Mouse (Mus musculus) bone marrow, adult 2 months (tissue): ENCODE data around the gene Chfr. TPM values are rescaled to one million over a fixed set of nuclear protein-coding genes. Genes with fewer than 3 reads are reported as not detected.

Experiments
- H3K27ac ChIP-seq: fragments of 200-500 bp; 2 replicates; pipeline ENCODE4 v1.5.1; 2012; ENCODE audit warnings: low read depth, mild to moderate bottlenecking, control low read depth, inconsistent platforms, low read length; ENCODE audit not compliant: control insufficient read depth, poor library complexity, insufficient read depth
- H3K4me1 ChIP-seq: fragments of 200-500 bp; 2 replicates; pipeline ENCODE4 v1.6.1; 2011; ENCODE audit warnings: low read length; ENCODE audit not compliant: control insufficient read depth, insufficient read depth
- H3K4me3 ChIP-seq: fragments of 200-500 bp; replicated peaks from 2 replicates; pipeline ENCODE3; 2011; ENCODE audit warnings: mild to moderate bottlenecking, low read depth, low read length, control low read depth; ENCODE audit not compliant: control insufficient read depth
- CTCF ChIP-seq: fragments of 200-500 bp; IDR thresholded peaks from 2 replicates; pipeline ENCODE4 v1.5.1; 2011; ENCODE audit warnings: low read length, control low read depth; ENCODE audit not compliant: control insufficient read depth, insufficient read depth
- POLR2A ChIP-seq: fragments of 200-500 bp; IDR thresholded peaks from 2 replicates; pipeline ENCODE4 v1.6.1; 2011; ENCODE audit warnings: low read depth, mild to moderate bottlenecking, control low read depth, low read length, borderline replicate concordance; ENCODE audit not compliant: control insufficient read depth
- WGBS: fragments of 180-500 bp; shearing (Covaris S2); methylation state at CpG from one replicate; pipeline ENCODE4 v1.1.7; 2018; 5-methylcytosine and 5-hydroxymethylcytosine counted together
- polyA plus RNA-seq: library from polyadenylated mRNA; stranded (reverse); fragments of >200 nt; gene quantifications from 2 replicates; pipeline ENCODE4 v1.2.4, GENCODE M21; 2011; ENCODE audit warnings: low replicate concordance; ENCODE audit not compliant: missing spikeins, insufficient read depth, insufficient read length

Chfr gene
- polyA plus RNA-seq, 1 experiment: 42.5 TPM

- TF ChIP-seq CTCF: peak; percentile 33; the same call in 1 of the 2 replicates
- no peak for TF ChIP-seq POLR2A
- Histone ChIP-seq H3K4me3 (no peak overlapping the region), H3K27ac (no peak overlapping the region), H3K4me1 (no peaks in the 10 kb centered on the region; the same call in 1 of the 2 replicates)
- WGBS: 75% methylated on average over 10 of the region's 10 CpGs
Observed at GRCm38 (mm10) chr5:110203164-110203895, 67.7 kb downstream of the Chfr start.

GRCm38 (mm10) chr5:110204777-110205176, 69.1 kb downstream of the Chfr start:
- no peaks in the 10 kb centered on the region; the same call in 1 of the 2 replicates for H3K4me1 ChIP-seq
- TF ChIP-seq CTCF: peak; percentile 58
- no peak for TF ChIP-seq POLR2A
- no peak overlapping the region for H3K27ac ChIP-seq
- no peak overlapping the region for H3K4me3 ChIP-seq
- 65% methylated on average over 6 of the region's 6 CpGs for WGBS

- 37% methylated on average over 2 of the region's 2 CpGs for WGBS
- Histone ChIP-seq H3K4me3 (no peak overlapping the region), H3K27ac (no peak overlapping the region), H3K4me1 (no peaks in the 10 kb centered on the region)
- TF ChIP-seq CTCF: no peak
- no peak for TF ChIP-seq POLR2A
Observed at GRCm38 (mm10) chr5:110211312-110211711, 75.7 kb downstream of the Chfr start.

- Histone ChIP-seq H3K27ac (no peak overlapping the region), H3K4me1 (no peaks in the 10 kb centered on the region), H3K4me3 (no peak overlapping the region)
- 90% methylated on average over 3 of the region's 3 CpGs for WGBS
- no peak for TF ChIP-seq POLR2A
- TF ChIP-seq CTCF: no peak
Observed at GRCm38 (mm10) chr5:110216780-110217179, 81.1 kb downstream of the Chfr start.

- 89% methylated on average over 4 of the region's 4 CpGs for WGBS
- H3K4me3 ChIP-seq: no peak overlapping the region
- TF ChIP-seq CTCF (no peak), POLR2A (no peak)
Observed at GRCm38 (mm10) chr5:110220331-110220730, 84.7 kb downstream of the Chfr start.

More at GRCm38 (mm10) chr5:110220331-110220730, 84.7 kb downstream of the Chfr start:
- no peaks in the 10 kb centered on the region for H3K4me1 ChIP-seq
- H3K27ac ChIP-seq: no peak overlapping the region

Other genes starting within 250 kb of the Chfr start
- 1.2 TPM in 2 replicates for gene Gm15446, start 212.4 kb upstream of the Chfr start, polyA plus RNA-seq
- gene Zfp932, start 139.3 kb upstream of the Chfr start, polyA plus RNA-seq: 6.3 and 11.5 TPM in 2 replicates
- 0.54 TPM in 1 of 2 replicates, not detected in the other for gene Gm17655, start 63.3 kb upstream of the Chfr start, polyA plus RNA-seq
- gene Gm35315, start 41.4 kb upstream of the Chfr start, polyA plus RNA-seq: 0.45 TPM in 1 of 2 replicates, not detected in the other
- gene Plcxd1, start 35.9 kb upstream of the Chfr start, polyA plus RNA-seq: not detected in 2 replicates
- 30.6 and 70.2 TPM in 2 replicates for gene Gtpbp6, start 27.6 kb upstream of the Chfr start, polyA plus RNA-seq
- gene Zfp605, start 25.8 kb upstream of the Chfr start, polyA plus RNA-seq: 1.5 and 3.3 TPM in 2 replicates
- 4.9 and 11.2 TPM in 2 replicates for gene Golga3, start 40.9 kb downstream of the Chfr start, polyA plus RNA-seq
- gene Ankle2, start 95.2 kb downstream of the Chfr start, polyA plus RNA-seq: 10.0 and 21.0 TPM in 2 replicates
- gene Pgam5, start 134.1 kb downstream of the Chfr start, polyA plus RNA-seq: 12.9 and 24.3 TPM in 2 replicates
- gene Pxmp2, start 150.3 kb downstream of the Chfr start, polyA plus RNA-seq: 7.9 and 33.1 TPM in 2 replicates
- 39.8 and 57.3 TPM in 2 replicates for gene Pole, start 150.5 kb downstream of the Chfr start, polyA plus RNA-seq
- 1.0 and 1.3 TPM in 2 replicates for gene P2rx2, start 207.4 kb downstream of the Chfr start, polyA plus RNA-seq
- gene Lrcol1, start 208.9 kb downstream of the Chfr start, polyA plus RNA-seq: not detected in 2 replicates